Mouse (Mus musculus) intestine, postnatal 0 days (tissue): ENCODE measurements around the gene Scd1. TPM values are rescaled to one million over a fixed set of nuclear protein-coding genes. Genes with fewer than 3 reads are reported as not detected.
"Not testable (repeated sequence)": the region's sequence is repeated elsewhere in the genome, so short reads cannot be mapped to it uniquely, and the experiment has no call there.

ENCODE experiments used
- ATAC-seq: fragments of 200-750 bp; cut with Nextera tagmentation; 2 replicates; pipeline ENCODE4 v1.8.0; 2017; ENCODE audit warnings: mild to moderate bottlenecking, moderate TSS enrichment, moderate library complexity
- H3K27ac ChIP-seq: fragments of 300-500 bp; sonication (generic); 2 replicates; pipeline ENCODE4 v1.5.1; 2014; ENCODE audit warnings: mild to moderate bottlenecking, low read depth, low read length, moderate library complexity
- H3K27me3 ChIP-seq: fragments of 300-500 bp; sonication (generic); replicated peaks from 2 replicates; pipeline ENCODE4 v1.6.1; 2014; ENCODE audit warnings: low read length, mixed read lengths; ENCODE audit not compliant: control insufficient read depth, insufficient read depth
- H3K36me3 ChIP-seq: fragments of 300-500 bp; sonication (generic); 2 replicates; pipeline ENCODE4 v1.6.1; 2014; ENCODE audit warnings: mild to moderate bottlenecking, moderate library complexity; ENCODE audit not compliant: control insufficient read depth, insufficient read depth
- H3K4me1 ChIP-seq: fragments of 300-500 bp; sonication (generic); replicated peaks from 2 replicates; pipeline ENCODE4 v1.6.1; 2014; ENCODE audit warnings: antibody characterized with exemption, low read length, mixed read lengths; ENCODE audit not compliant: control insufficient read depth, insufficient read depth
- H3K4me2 ChIP-seq: fragments of 300-500 bp; sonication (generic); replicated peaks from 2 replicates; pipeline ENCODE4 v1.6.1; 2014; ENCODE audit warnings: low read depth, mild to moderate bottlenecking, moderate library complexity
- H3K4me3 ChIP-seq: fragments of 300-500 bp; sonication (generic); 2 replicates; pipeline ENCODE4 v1.5.1; 2014; ENCODE audit warnings: low read depth, low read length
- H3K9ac ChIP-seq: fragments of 300-500 bp; sonication (generic); 2 replicates; pipeline ENCODE4 v1.6.1; 2014; ENCODE audit warnings: mild to moderate bottlenecking, low read depth, low read length
- H3K9me3 ChIP-seq: fragments of 300-500 bp; sonication (generic); 2 replicates; pipeline ENCODE4 v1.6.1; 2016; ENCODE audit warnings: mixed run types; ENCODE audit not compliant: control insufficient read depth
- CTCF ChIP-seq: sonication (generic); IDR thresholded peaks from 2 replicates; pipeline ENCODE4 v1.5.1; 2016; ENCODE audit warnings: low read depth, mild to moderate bottlenecking, control low read depth, antibody characterized with exemption, moderate library complexity
- WGBS: fragments of 180-500 bp; shearing (Covaris S2); extraction: QIAGEN DNeasy Blood & Tissue Kit; methylation state at CpG from one replicate; pipeline ENCODE4 v1.1.7; 2014; 5-methylcytosine and 5-hydroxymethylcytosine counted together
- polyA plus RNA-seq: library from polyadenylated mRNA; unstranded; fragments of >200 nt; fragmentation: Nextera tagmentation; extraction: Ambion mirVana; gene quantifications from 2 replicates; pipeline ENCODE4 v1.2.1, GENCODE M21; 2015

Gene Scd1
- polyA plus RNA-seq, 1 experiment from 2014 or later: 1.5 TPM

GRCm38 (mm10) chr19:44376511-44376951 lies 31.1 kb downstream of the Scd1 start:
- WGBS: 46% methylated on average over 3 of the region's 3 CpGs

GRCm38 (mm10) chr19:44372969-44373368 lies 34.7 kb downstream of the Scd1 start:
- no peak overlapping the region for H3K4me2 ChIP-seq
- 12% methylated on average over 6 of the region's 6 CpGs for WGBS
- ATAC-seq: peak; percentile 75; the same call in 1 of the 2 replicates
- no peaks in the 10 kb centered on the region for H3K27me3 ChIP-seq
- no peaks in the 10 kb centered on the region for H3K36me3 ChIP-seq
- H3K9me3 ChIP-seq: no peaks in the 10 kb centered on the region
- H3K4me3 ChIP-seq: no peak overlapping the region
- H3K4me1 ChIP-seq: no peaks in the 10 kb centered on the region
- H3K27ac ChIP-seq: no peak overlapping the region
- H3K9ac ChIP-seq: no peak overlapping the region
- TF ChIP-seq CTCF: peak; percentile 91

More at GRCm38 (mm10) chr19:44376511-44376951, 31.1 kb downstream of the Scd1 start:
- no peak overlapping the region for H3K4me3 ChIP-seq
- no peak for TF ChIP-seq CTCF
- H3K36me3 ChIP-seq: no peaks in the 10 kb centered on the region
- no peak overlapping the region for H3K4me2 ChIP-seq
- H3K27me3 ChIP-seq: no peaks in the 10 kb centered on the region
- no peaks in the 10 kb centered on the region for H3K4me1 ChIP-seq
- H3K9ac ChIP-seq: no peak overlapping the region
- no peak for ATAC-seq
- no peak overlapping the region for H3K27ac ChIP-seq
- H3K9me3 ChIP-seq: no peaks in the 10 kb centered on the region

GRCm38 (mm10) chr19:44370231-44370630 lies 37.4 kb downstream of the Scd1 start:
- H3K9ac ChIP-seq: no peak overlapping the region
- no peaks in the 10 kb centered on the region for H3K27me3 ChIP-seq
- no peak overlapping the region for H3K27ac ChIP-seq
- no peak for TF ChIP-seq CTCF
- WGBS: 60% methylated on average over 5 of the region's 5 CpGs
- H3K36me3 ChIP-seq: no peaks in the 10 kb centered on the region
- no peak for ATAC-seq
- no peak overlapping the region for H3K4me2 ChIP-seq
- H3K9me3 ChIP-seq: no peaks in the 10 kb centered on the region
- no peaks in the 10 kb centered on the region for H3K4me1 ChIP-seq
- no peak overlapping the region for H3K4me3 ChIP-seq

GRCm38 (mm10) chr19:44369371-44369770 lies 38.3 kb downstream of the Scd1 start:
- H3K36me3 ChIP-seq: no peaks in the 10 kb centered on the region
- H3K9ac ChIP-seq: no peak overlapping the region
- no peaks in the 10 kb centered on the region for H3K9me3 ChIP-seq
- no peak overlapping the region for H3K4me2 ChIP-seq
- no peak overlapping the region for H3K4me3 ChIP-seq
- 78% methylated on average over 8 of the region's 8 CpGs for WGBS
- H3K27me3 ChIP-seq: no peaks in the 10 kb centered on the region
- no peak for TF ChIP-seq CTCF
- H3K4me1 ChIP-seq: no peaks in the 10 kb centered on the region
- H3K27ac ChIP-seq: no peak overlapping the region
- ATAC-seq: no peak

- ATAC-seq, H3K27ac ChIP-seq, H3K4me3 ChIP-seq, H3K4me1 ChIP-seq, H3K4me2 ChIP-seq, H3K9me3 ChIP-seq, H3K9ac ChIP-seq, H3K36me3 ChIP-seq, H3K27me3 ChIP-seq: not testable (repeated sequence)
- WGBS: 61% methylated on average over 10 of the region's 10 CpGs
Observed at GRCm38 (mm10) chr19:44367076-44367475, 40.6 kb downstream of the Scd1 start.

- ATAC-seq: no peak
- Histone ChIP-seq H3K4me2 (no peak overlapping the region), H3K36me3 (no peaks in the 10 kb centered on the region), H3K27me3 (no peaks in the 10 kb centered on the region), H3K4me1 (no peaks in the 10 kb centered on the region), H3K27ac (no peak overlapping the region), H3K9ac (no peak overlapping the region), H3K9me3 (no peaks in the 10 kb centered on the region), H3K4me3 (no peak overlapping the region)
- TF ChIP-seq CTCF: no peak
- WGBS: 82% methylated on average over 4 of the region's 4 CpGs
Observed at GRCm38 (mm10) chr19:44365733-44366132, 41.9 kb downstream of the Scd1 start.

GRCm38 (mm10) chr19:44364029-44364428 lies 43.6 kb downstream of the Scd1 start:
- no peaks in the 10 kb centered on the region for H3K27me3 ChIP-seq
- no peak overlapping the region for H3K27ac ChIP-seq
- H3K4me2 ChIP-seq: no peak overlapping the region
- no peaks in the 10 kb centered on the region for H3K36me3 ChIP-seq
- WGBS: 75% methylated on average over 8 of the region's 8 CpGs
- H3K4me1 ChIP-seq: no peaks in the 10 kb centered on the region
- H3K9me3 ChIP-seq: no peaks in the 10 kb centered on the region
- no peak overlapping the region for H3K4me3 ChIP-seq
- no peak for TF ChIP-seq CTCF
- ATAC-seq: no peak
- H3K9ac ChIP-seq: no peak overlapping the region
